Mouse (Mus musculus): ENCODE measurements around the gene Capns1.
"Not testable (repeated sequence)": the region's sequence is repeated elsewhere in the genome, so short reads cannot be mapped to it uniquely, and the experiment has no call there.

DNA sequence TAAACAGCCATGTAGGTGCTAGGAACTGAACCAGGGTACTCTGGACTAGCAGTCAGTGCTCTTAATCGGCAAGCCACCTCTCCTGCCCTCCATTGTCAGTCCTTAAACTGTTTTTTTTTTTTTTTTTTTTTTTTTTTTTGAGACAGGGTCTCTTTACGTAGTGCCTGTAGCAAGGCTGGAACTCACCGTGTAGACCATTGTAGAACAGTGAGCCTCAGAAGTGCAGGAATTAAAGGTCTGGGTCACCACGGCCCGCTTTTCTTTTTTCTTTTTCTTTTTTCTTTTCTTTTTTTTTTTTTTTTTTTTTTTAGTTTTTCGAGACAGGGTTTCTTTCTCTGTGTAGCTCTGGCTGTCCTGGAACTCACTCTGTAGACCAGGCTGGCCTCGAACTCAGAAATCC lies 15.4 kb downstream of the Capns1 start:
- TF ChIP-seq CTCF (IDR thresholded peaks at IDR 0.05; ENCODE audit: borderline replicate concordance, insufficient read depth, low read length); POLR2A (IDR thresholded peaks at IDR 0.05; ENCODE audit: low read depth, low read length): not testable (repeated sequence)

Measured in embryonic fibroblast, embryonic 13.5 days (primary cell).